Mouse (Mus musculus): ENCODE data around the gene Nadk. TPM values are rescaled to one million over a fixed set of nuclear protein-coding genes. Genes with fewer than 3 reads are reported as not detected.
A peak's percentile ranks its signal among the peaks of the same experiment; 100 is the strongest.
"Not testable (repeated sequence)": the region's sequence is repeated elsewhere in the genome, so short reads cannot be mapped to it uniquely, and the experiment has no call there.

Gene Nadk
- polyA plus RNA-seq, 1 experiment from 2014 or later: 40.9 TPM

GRCm38 (mm10) chr4:155555464-155555863 lies 6.7 kb upstream of the Nadk start:
- H3K4me1 ChIP-seq (replicated peaks): peaks cover 14% of the 10 kb centered on the region
- no peak overlapping the region for H3K4me3 ChIP-seq
- peaks cover 79% of the 10 kb centered on the region for H3K36me3 ChIP-seq
- no peaks in the 10 kb centered on the region for H3K9me3 ChIP-seq (replicated peaks)
- ATAC-seq (replicated peaks; ENCODE audit: insufficient number of reproducible peaks, insufficient read depth, low FRiP score, low read depth): no peak
- 43% methylated on average over 1 of the region's 1 CpGs for WGBS
- no peak overlapping the region for H3K9ac ChIP-seq
- H3K27ac ChIP-seq: no peak overlapping the region
- no peak overlapping the region for H3K4me2 ChIP-seq
- H3K27me3 ChIP-seq: no peaks in the 10 kb centered on the region

DNA sequence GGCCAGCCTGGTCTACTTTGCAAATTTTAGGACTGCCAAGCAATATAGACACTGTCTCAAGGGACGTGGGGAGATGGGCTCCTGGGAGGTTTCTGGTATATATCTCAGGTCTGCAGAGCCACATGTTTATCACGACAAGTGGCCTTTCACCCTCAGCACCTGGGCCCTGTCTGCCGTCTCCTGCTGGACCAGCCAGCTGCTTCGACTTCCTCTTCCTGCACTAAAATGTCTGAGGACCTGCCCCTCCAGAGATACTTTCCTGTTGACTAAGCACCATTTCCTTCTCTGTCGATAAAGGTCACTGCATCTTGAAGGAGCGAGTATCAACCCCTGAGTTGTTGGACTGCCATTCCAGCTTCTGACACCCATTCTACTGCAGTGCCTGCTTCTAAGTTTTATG lies 2.7 kb upstream of the Nadk start:
- 57% methylated on average over 6 of the region's 6 CpGs for WGBS
- Histone ChIP-seq H3K4me1 (replicated peaks) (peaks cover 41% of the 10 kb centered on the region), H3K4me2 (no peak overlapping the region), H3K9ac (no peak overlapping the region), H3K4me3 (no peak overlapping the region), H3K36me3 (peaks cover 50% of the 10 kb centered on the region), H3K27me3 (no peaks in the 10 kb centered on the region), H3K9me3 (replicated peaks) (no peaks in the 10 kb centered on the region), H3K27ac (peak overlapping the region; percentile 33)
- no peak for ATAC-seq (replicated peaks; ENCODE audit: insufficient number of reproducible peaks, insufficient read depth, low FRiP score, low read depth)

DNA sequence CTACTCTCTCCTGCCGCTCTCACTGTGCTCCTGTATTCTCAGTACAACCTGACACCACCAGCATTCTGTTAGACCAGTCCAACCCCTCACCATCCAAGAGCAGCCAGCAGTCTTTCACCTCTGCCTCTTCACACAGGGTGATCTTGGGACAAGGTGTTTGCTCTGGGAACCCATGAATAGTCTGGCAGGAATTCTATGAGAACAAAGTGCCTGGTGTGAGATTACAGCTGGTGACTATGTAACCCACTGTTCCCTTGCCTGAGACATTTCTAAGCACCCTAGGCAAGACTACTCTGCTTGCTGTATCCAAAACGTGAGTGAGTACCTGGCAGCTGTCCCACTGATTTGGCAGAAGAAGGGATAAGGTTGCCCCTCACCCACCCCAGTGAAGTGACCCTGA lies 1.2 kb upstream of the Nadk start:
- peak overlapping the region; percentile 98 for H3K27ac ChIP-seq
- no peaks in the 10 kb centered on the region for H3K27me3 ChIP-seq
- no peak overlapping the region for H3K4me3 ChIP-seq
- peaks cover 50% of the 10 kb centered on the region for H3K4me1 ChIP-seq (replicated peaks)
- no peak overlapping the region for H3K9ac ChIP-seq
- H3K9me3 ChIP-seq (replicated peaks): no peaks in the 10 kb centered on the region
- WGBS: 34% methylated on average over 2 of the region's 2 CpGs
- H3K4me2 ChIP-seq: no peak overlapping the region
- ATAC-seq (replicated peaks; ENCODE audit: insufficient number of reproducible peaks, insufficient read depth, low FRiP score, low read depth): no peak
- H3K36me3 ChIP-seq: peaks cover 36% of the 10 kb centered on the region

GRCm38 (mm10) chr4:155562725-155563399 lies 684 bp downstream of the Nadk start:
- WGBS: 1% methylated on average over 19 of the region's 19 CpGs
- H3K9ac ChIP-seq: peak overlapping the region; percentile 27; the same call in 1 of the 2 replicates
- peak overlapping the region; percentile 94 for H3K4me3 ChIP-seq
- peak; percentile 50 for ATAC-seq (replicated peaks; ENCODE audit: insufficient number of reproducible peaks, insufficient read depth, low FRiP score, low read depth)
- no peaks in the 10 kb centered on the region for H3K9me3 ChIP-seq (replicated peaks)
- peaks cover 23% of the 10 kb centered on the region for H3K36me3 ChIP-seq
- peak overlapping the region; percentile 76 for H3K4me2 ChIP-seq
- peaks cover 56% of the 10 kb centered on the region for H3K4me1 ChIP-seq (replicated peaks)
- peak overlapping the region; percentile 98 for H3K27ac ChIP-seq
- H3K27me3 ChIP-seq: no peaks in the 10 kb centered on the region

DNA sequence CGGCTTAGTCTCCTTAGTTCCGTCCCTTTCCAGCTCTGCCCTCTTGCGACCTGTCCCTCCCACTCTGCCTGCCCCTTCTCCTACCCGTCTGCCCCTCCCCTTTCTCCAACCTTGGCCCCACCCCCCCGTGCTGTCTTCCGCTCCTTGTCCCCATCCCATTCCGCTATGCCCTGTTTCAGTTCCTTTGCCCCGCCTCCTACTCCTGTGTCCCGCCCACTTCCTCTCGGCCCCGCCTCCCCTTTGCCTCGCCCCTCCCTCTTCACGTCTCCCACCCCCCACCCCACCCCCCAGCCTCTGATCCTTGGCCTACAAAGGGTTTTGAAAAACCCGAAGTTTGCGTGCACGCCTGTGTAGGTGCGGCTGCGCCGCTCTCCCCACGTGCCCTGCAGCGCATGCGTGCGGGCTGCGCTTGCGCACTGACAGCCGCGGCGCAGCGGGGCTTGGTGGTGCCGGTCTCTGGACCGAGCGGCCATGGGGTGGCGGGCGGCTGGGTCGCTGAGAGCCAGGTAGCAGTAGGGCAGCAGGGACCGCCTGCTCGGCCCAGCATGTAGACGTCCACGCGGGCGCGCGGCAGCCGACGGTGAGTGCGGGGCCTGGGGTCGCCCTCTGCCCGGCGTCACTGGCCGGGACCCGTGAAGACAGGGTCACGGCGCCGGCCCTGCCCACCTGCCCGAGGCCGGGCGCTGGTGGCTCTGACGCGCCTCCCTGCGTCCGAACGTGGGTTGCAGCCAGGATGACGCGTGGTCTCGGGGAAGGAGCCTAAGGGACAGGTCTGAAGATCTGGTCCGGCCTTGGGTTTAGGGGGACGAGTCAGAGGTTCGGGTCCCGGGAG lies 1.4 kb downstream of the Nadk start:
- Histone ChIP-seq H3K4me3 (peak overlapping the region; percentile 94), H3K27me3 (no peaks in the 10 kb centered on the region), H3K4me2 (peak overlapping the region; percentile 76), H3K9ac (peak overlapping the region; percentile 88), H3K4me1 (replicated peaks) (peaks cover 57% of the 10 kb centered on the region), H3K36me3 (peaks cover 20% of the 10 kb centered on the region), H3K27ac (peak overlapping the region; percentile 98), H3K9me3 (replicated peaks) (no peaks in the 10 kb centered on the region)
- ATAC-seq (replicated peaks; ENCODE audit: insufficient number of reproducible peaks, insufficient read depth, low FRiP score, low read depth): peak; percentile 94
- WGBS: under 1% methylated on average over 69 of the region's 69 CpGs

GRCm38 (mm10) chr4:155564315-155565069 lies 2.3 kb downstream of the Nadk start:
- 14% methylated on average over 20 of the region's 20 CpGs for WGBS
- H3K4me1 ChIP-seq (replicated peaks): peaks cover 54% of the 10 kb centered on the region
- no peak for ATAC-seq (replicated peaks; ENCODE audit: insufficient number of reproducible peaks, insufficient read depth, low FRiP score, low read depth)

DNA sequence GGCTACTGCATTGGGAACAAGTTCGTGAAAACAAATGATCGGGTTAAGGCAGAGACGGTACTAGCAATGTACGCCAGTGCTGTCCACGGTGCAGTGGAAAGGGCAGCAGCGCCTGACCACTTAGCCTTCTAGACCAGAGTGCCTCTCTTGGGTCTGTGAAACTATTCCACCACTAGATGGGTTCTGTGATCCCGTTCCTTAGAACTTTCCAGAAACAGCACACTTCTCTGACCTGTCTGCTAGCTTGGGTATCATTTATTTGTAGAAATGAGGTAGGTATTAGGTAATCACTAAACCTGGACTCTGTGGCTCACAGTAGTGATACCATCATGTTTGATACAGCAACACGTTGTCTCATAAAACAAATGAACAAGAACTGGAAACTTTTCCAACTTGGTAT lies 4.4 kb downstream of the Nadk start:
- H3K9ac ChIP-seq: no peak overlapping the region
- H3K36me3 ChIP-seq: no peaks in the 10 kb centered on the region
- 57% methylated on average over 8 of the region's 8 CpGs for WGBS
- H3K9me3 ChIP-seq (replicated peaks): no peaks in the 10 kb centered on the region
- H3K4me1 ChIP-seq (replicated peaks): peaks cover 41% of the 10 kb centered on the region
- no peak overlapping the region for H3K4me2 ChIP-seq
- no peak overlapping the region for H3K4me3 ChIP-seq
- H3K27me3 ChIP-seq: no peaks in the 10 kb centered on the region
- no peak overlapping the region for H3K27ac ChIP-seq
- no peak for ATAC-seq (replicated peaks; ENCODE audit: insufficient number of reproducible peaks, insufficient read depth, low FRiP score, low read depth)

More at GRCm38 (mm10) chr4:155564315-155565069, 2.3 kb downstream of the Nadk start:
- Histone ChIP-seq H3K4me2 (peak overlapping the region; percentile 76), H3K27ac (peak overlapping the region; percentile 98), H3K36me3 (peaks cover 11% of the 10 kb centered on the region), H3K27me3 (no peaks in the 10 kb centered on the region), H3K9ac (peak overlapping the region; percentile 88), H3K4me3 (peak overlapping the region; percentile 94), H3K9me3 (replicated peaks) (no peaks in the 10 kb centered on the region)

- H3K27ac ChIP-seq: no peak overlapping the region
- 28% methylated on average over 2 of the region's 2 CpGs for WGBS
- no peak overlapping the region for H3K9ac ChIP-seq
- H3K36me3 ChIP-seq: no peaks in the 10 kb centered on the region
- no peaks in the 10 kb centered on the region for H3K9me3 ChIP-seq (replicated peaks)
- H3K4me2 ChIP-seq: no peak overlapping the region
- H3K4me3 ChIP-seq: no peak overlapping the region
- H3K4me1 ChIP-seq (replicated peaks): peaks cover 28% of the 10 kb centered on the region
- no peaks in the 10 kb centered on the region for H3K27me3 ChIP-seq
- ATAC-seq (replicated peaks; ENCODE audit: insufficient number of reproducible peaks, insufficient read depth, low FRiP score, low read depth): no peak
These were observed 6.0 kb downstream of the Nadk start for GRCm38 (mm10) chr4:155568170-155568569.

DNA sequence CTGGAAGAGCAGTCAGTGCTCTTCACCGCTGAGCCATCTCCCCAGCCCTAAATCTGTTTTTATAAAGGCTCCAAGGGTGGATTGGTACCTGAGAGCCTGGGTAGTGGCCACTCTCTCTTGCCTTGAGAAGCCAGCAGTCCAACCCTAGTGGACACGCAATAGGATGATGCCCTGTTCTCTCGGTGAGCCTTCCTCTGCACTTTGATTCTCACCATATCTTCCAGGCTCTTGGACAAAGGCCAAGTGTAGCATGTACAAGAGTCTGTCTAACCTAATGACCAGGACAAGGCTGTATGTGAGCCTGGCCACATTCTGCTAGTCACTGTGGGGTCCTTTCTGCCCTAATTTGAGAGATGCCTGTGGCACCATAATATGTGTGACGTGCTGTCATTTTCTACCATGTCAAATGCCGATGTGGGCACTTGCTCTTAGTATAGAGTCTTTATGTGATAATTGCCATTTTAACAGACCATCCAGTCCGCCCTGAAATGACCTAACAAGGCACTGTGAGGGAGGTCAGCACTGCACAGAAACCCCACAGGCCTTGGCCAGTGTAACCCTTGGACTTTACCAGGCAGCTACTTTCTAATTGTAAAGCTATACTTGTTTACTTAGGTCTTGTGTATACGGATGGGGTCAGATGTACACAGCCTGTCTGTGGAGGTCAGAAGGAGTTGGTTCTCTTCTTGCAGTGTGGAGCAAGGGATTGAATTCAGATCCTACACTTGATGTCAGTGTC lies 6.6 kb downstream of the Nadk start:
- no peaks in the 10 kb centered on the region for H3K27me3 ChIP-seq
- no peak overlapping the region for H3K4me3 ChIP-seq
- no peak overlapping the region; the same call in 1 of the 2 replicates for H3K9ac ChIP-seq
- H3K4me2 ChIP-seq: no peak overlapping the region
- ATAC-seq (replicated peaks; ENCODE audit: insufficient number of reproducible peaks, insufficient read depth, low FRiP score, low read depth): no peak
- H3K4me1 ChIP-seq (replicated peaks): peaks cover 28% of the 10 kb centered on the region
- H3K9me3 ChIP-seq (replicated peaks): no peaks in the 10 kb centered on the region
- 84% methylated on average over 7 of the region's 7 CpGs for WGBS
- no peaks in the 10 kb centered on the region for H3K36me3 ChIP-seq
- no peak overlapping the region for H3K27ac ChIP-seq

DNA sequence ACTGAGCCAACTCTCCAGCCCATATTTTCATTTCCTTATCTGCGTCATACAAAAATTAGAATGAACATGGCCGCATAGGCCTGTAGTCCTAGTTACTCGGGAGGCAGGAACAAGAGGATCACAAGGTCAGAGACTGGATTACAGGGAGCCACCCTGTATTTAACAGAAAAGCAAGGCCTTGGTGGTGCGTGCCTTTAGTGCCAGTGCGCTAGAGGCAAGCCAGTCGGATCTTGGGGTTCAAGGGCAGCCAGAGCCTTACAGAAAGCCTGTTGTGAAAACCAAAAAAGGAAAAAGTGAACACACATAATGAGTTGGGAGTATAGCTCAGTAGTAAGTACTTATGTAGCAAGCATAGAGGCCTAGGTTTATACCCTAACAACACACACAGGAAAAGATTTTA lies 7.6 kb downstream of the Nadk start:
- no peaks in the 10 kb centered on the region for H3K27me3 ChIP-seq
- no peaks in the 10 kb centered on the region for H3K36me3 ChIP-seq
- H3K9ac ChIP-seq: no peak overlapping the region
- H3K27ac ChIP-seq: no peak overlapping the region
- H3K4me2 ChIP-seq: no peak overlapping the region
- peaks cover 23% of the 10 kb centered on the region for H3K4me1 ChIP-seq (replicated peaks)
- H3K4me3 ChIP-seq: no peak overlapping the region
- 89% methylated on average over 6 of the region's 6 CpGs for WGBS
- no peak for ATAC-seq (replicated peaks; ENCODE audit: insufficient number of reproducible peaks, insufficient read depth, low FRiP score, low read depth)
- no peaks in the 10 kb centered on the region for H3K9me3 ChIP-seq (replicated peaks)

DNA sequence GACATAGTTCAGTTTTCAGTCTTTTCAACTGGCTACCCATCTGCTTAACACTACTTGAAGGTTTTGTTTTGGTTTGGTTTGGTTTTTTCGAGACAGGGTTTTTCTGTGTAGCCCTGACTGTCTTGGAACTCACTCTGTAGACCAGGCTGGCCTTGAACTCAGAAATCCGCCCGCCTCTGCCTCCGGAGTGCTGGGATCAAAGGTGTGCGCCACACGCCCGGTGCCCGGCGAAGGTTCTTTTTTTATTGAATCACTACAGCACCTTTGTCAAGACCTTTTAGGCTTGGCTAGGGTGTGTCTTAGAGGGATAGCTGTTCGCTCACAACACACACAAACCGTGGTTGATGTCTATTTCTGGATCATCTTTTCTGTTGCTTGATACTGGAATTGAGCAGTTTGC lies 8.1 kb downstream of the Nadk start:
- H3K9me3 ChIP-seq (replicated peaks); H3K9ac ChIP-seq; ATAC-seq (replicated peaks; ENCODE audit: insufficient number of reproducible peaks, insufficient read depth, low FRiP score, low read depth); H3K4me3 ChIP-seq; H3K27ac ChIP-seq; H3K4me2 ChIP-seq; H3K36me3 ChIP-seq; H3K27me3 ChIP-seq: not testable (repeated sequence)
- H3K4me1 ChIP-seq (replicated peaks): peaks cover 22% of the 10 kb centered on the region
- WGBS: 86% methylated on average over 11 of the region's 11 CpGs

Measured in heart, embryonic 15.5 days (tissue).